Mouse (Mus musculus) hindbrain, embryonic 15.5 days (tissue): Measurements from ENCODE around the gene Olfr1440. TPM values are rescaled to one million over a fixed set of nuclear protein-coding genes. Genes with fewer than 3 reads are reported as not detected.

ENCODE experiments used
- ATAC-seq: fragments of 200-750 bp; cut with Nextera tagmentation; 2 replicates; pipeline ENCODE4 v1.8.0; 2017; ENCODE audit warnings: low read depth, moderate number of reproducible peaks, moderate TSS enrichment; ENCODE audit not compliant: low FRiP score
- H3K27ac ChIP-seq: fragments of 300-500 bp; sonication (generic); replicated peaks from 2 replicates; pipeline ENCODE4 v1.5.1; 2015; ENCODE audit warnings: mild to moderate bottlenecking, inconsistent platforms
- H3K27me3 ChIP-seq: fragments of 300-500 bp; sonication (generic); 2 replicates; pipeline ENCODE4 v1.6.1; 2015; ENCODE audit warnings: control low read depth, inconsistent platforms
- H3K36me3 ChIP-seq: fragments of 300-500 bp; sonication (generic); 2 replicates; pipeline ENCODE4 v1.6.1; 2015; ENCODE audit warnings: control low read depth, inconsistent platforms
- H3K4me1 ChIP-seq: fragments of 300-500 bp; sonication (generic); replicated peaks from 2 replicates; pipeline ENCODE4 v1.6.1; 2015; ENCODE audit warnings: control low read depth, inconsistent platforms
- H3K4me2 ChIP-seq: fragments of 300-500 bp; sonication (generic); 2 replicates; pipeline ENCODE4 v1.6.1; 2015; ENCODE audit warnings: moderate library complexity, mild to moderate bottlenecking, inconsistent platforms
- H3K4me3 ChIP-seq: fragments of 300-500 bp; sonication (generic); 2 replicates; pipeline ENCODE4 v1.5.1; 2015; ENCODE audit warnings: mild to moderate bottlenecking, inconsistent platforms
- H3K9ac ChIP-seq: fragments of 300-500 bp; sonication (generic); 2 replicates; pipeline ENCODE4 v1.6.1; 2015; ENCODE audit warnings: inconsistent platforms
- H3K9me3 ChIP-seq: fragments of 300-500 bp; sonication (generic); 2 replicates; pipeline ENCODE4 v1.6.1; 2016; ENCODE audit warnings: control low read depth, inconsistent platforms
- WGBS: fragments of 180-500 bp; shearing (Covaris S2); methylation state at CpG from one replicate; pipeline ENCODE4 v1.1.7; 2015; 5-methylcytosine and 5-hydroxymethylcytosine counted together
- polyA plus RNA-seq: library from polyadenylated mRNA; unstranded; fragments of >200 nt; fragmentation: Nextera tagmentation; extraction: Ambion mirVana; gene quantifications from 2 replicates; pipeline ENCODE4 v1.2.1, GENCODE M21; 2015

Gene Olfr1440
- polyA plus RNA-seq = not detected in 2 replicates

DNA sequence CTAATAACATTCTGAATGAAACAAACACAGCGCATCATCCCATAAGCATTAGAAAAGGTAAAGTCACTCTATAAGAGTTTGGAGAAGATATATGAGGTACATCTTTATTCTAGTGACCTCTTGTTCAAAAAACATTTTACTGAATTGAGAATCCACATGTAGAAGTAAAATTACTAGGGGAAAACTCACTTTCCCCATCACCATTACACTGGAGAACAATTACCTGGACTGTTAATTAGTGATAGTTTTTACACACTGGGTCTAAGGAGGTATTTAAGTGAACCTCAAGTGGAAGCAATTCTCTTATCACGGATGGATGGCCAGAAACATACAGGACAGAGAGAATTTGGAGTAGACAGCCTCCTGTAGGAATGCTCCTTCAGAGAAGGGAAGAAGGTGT, at the start of gene Olfr1440:
Gene Olfr1440 (plus strand): TSS at position 301 of the 400 bp plus-strand sequence.
- ATAC-seq = no peak
- Histone ChIP-seq H3K27ac (no peak within 1 kb of the TSS), H3K4me2 (no peak within 1 kb of the TSS), H3K27me3 (no peaks in the 10 kb centered on the region), H3K4me3 (no peak within 1 kb of the TSS), H3K9me3 (no peaks in the 10 kb centered on the region), H3K36me3 (no peaks in the 10 kb centered on the region), H3K9ac (no peak within 1 kb of the TSS), H3K4me1 (no peaks in the 10 kb centered on the region)
- 88% methylated on average over 2 of the region's 2 CpGs for WGBS

GRCm38 (mm10) chr19:12373004-12373403, 14.1 kb upstream of the Olfr1440 start:
- Histone ChIP-seq H3K9ac (no peak overlapping the region), H3K4me3 (no peak overlapping the region), H3K4me1 (no peaks in the 10 kb centered on the region), H3K27me3 (no peaks in the 10 kb centered on the region), H3K9me3 (no peaks in the 10 kb centered on the region), H3K27ac (no peak overlapping the region), H3K4me2 (no peak overlapping the region), H3K36me3 (no peaks in the 10 kb centered on the region)
- ATAC-seq = no peak
- WGBS = 85% methylated on average over 3 of the region's 3 CpGs

DNA sequence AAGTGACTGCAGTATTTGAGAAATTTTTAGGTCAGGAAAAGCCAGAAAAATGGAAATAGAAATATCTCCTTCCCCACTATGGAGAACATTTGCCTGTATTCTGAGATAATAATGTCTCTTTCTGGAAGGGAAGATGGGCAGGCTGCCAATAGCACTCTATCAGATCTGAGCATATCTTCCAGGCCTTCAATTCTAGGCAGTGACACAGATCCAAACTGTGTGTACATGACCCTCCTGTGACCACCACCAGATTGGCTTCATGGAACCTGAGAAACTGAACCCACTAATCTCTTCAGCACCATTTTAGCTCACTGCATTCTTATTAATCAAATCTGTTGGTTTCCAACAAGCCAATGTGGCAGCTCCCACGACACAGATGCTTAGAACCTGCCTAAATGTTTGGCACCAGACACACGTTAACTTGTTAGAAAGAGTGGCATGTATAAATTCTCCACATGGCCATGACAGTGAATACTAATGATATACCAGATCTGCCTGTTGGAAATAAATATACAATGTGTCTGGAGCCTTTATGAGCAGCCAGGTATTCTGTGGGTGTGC, 12.5 kb upstream of the Olfr1440 start:
- Histone ChIP-seq H3K4me2 (no peak overlapping the region), H3K9ac (no peak overlapping the region), H3K27me3 (no peaks in the 10 kb centered on the region), H3K27ac (no peak overlapping the region), H3K36me3 (no peaks in the 10 kb centered on the region), H3K9me3 (no peaks in the 10 kb centered on the region), H3K4me3 (no peak overlapping the region), H3K4me1 (no peaks in the 10 kb centered on the region)
- WGBS = 73% methylated on average over 2 of the region's 2 CpGs
- no peak for ATAC-seq

DNA sequence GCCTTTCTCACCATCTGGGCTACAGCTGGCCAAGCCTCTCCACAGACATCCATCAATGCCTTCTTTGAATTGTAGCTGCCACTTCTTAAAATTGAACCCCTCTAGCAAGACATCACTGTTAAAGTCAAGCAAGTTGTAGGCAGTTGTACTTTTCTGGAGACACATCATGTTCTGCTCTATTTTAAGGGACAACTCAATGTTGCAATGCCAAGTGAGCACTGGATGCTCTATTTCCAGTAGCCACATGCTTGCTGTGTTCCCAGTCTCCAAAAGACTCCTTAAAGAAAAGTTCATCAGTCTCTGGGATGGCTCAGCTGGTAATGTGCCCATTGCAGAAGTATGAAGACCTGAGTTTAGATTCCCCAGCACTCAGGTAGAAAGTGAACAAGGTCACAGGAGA, 26.7 kb downstream of the Olfr1440 start:
- H3K27me3 ChIP-seq = no peaks in the 10 kb centered on the region
- H3K4me2 ChIP-seq = no peak overlapping the region
- no peak overlapping the region for H3K9ac ChIP-seq
- no peak overlapping the region for H3K4me3 ChIP-seq
- ATAC-seq = no peak
- H3K4me1 ChIP-seq = no peaks in the 10 kb centered on the region
- no peak overlapping the region for H3K27ac ChIP-seq
- no peaks in the 10 kb centered on the region for H3K36me3 ChIP-seq
- H3K9me3 ChIP-seq = no peaks in the 10 kb centered on the region

GRCm38 (mm10) chr19:12417361-12417760, 30.3 kb downstream of the Olfr1440 start, which contains the start of gene Olfr1441:
Gene Olfr1441, plus strand, starts transcription at chr19:12417433.
- Histone ChIP-seq H3K4me2 (no peak within 1 kb of the TSS), H3K9me3 (no peaks in the 10 kb centered on the region), H3K4me3 (no peak within 1 kb of the TSS), H3K36me3 (no peaks in the 10 kb centered on the region), H3K9ac (no peak within 1 kb of the TSS), H3K27ac (no peak within 1 kb of the TSS), H3K27me3 (no peaks in the 10 kb centered on the region), H3K4me1 (no peaks in the 10 kb centered on the region)
- no peak for ATAC-seq

- H3K27me3 ChIP-seq = no peaks in the 10 kb centered on the region
- H3K36me3 ChIP-seq = no peaks in the 10 kb centered on the region
- WGBS = 83% methylated on average over 3 of the region's 3 CpGs
- H3K9me3 ChIP-seq = no peaks in the 10 kb centered on the region
- no peak for ATAC-seq
- H3K4me2 ChIP-seq = no peak overlapping the region
- H3K4me1 ChIP-seq = no peaks in the 10 kb centered on the region
- no peak overlapping the region for H3K27ac ChIP-seq
- H3K9ac ChIP-seq = no peak overlapping the region
- H3K4me3 ChIP-seq = no peak overlapping the region
These were observed 31.2 kb downstream of the Olfr1440 start for GRCm38 (mm10) chr19:12418312-12418711.

GRCm38 (mm10) chr19:12420555-12420954, 33.5 kb downstream of the Olfr1440 start:
- no peaks in the 10 kb centered on the region for H3K9me3 ChIP-seq
- H3K36me3 ChIP-seq = no peaks in the 10 kb centered on the region
- H3K27ac ChIP-seq = no peak overlapping the region
- H3K4me2 ChIP-seq = no peak overlapping the region
- H3K27me3 ChIP-seq = no peaks in the 10 kb centered on the region
- ATAC-seq = no peak
- no peak overlapping the region for H3K4me3 ChIP-seq
- WGBS = 75% methylated on average over 6 of the region's 6 CpGs
- no peak overlapping the region for H3K9ac ChIP-seq
- no peaks in the 10 kb centered on the region for H3K4me1 ChIP-seq

DNA sequence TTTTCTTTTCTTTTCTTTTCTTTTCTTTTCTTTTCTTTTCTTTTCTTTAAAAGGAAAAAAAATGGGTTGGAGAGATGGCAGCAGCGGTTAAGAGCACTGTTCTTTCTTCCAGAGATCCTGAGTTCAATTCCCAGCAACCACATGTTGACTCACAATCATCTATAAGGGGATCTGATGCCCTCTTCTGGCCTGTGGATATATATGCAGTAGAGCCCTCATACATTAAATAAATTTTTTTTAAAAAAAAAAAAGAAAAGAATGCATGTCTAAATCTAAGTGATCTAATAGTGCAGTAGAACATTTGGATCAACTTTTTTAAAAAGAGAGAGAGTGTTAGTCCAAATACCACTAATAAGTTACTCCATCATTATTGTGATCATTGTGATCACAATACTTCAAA, 34.6 kb downstream of the Olfr1440 start:
- 78% methylated on average over 1 of the region's 1 CpGs for WGBS
- Histone ChIP-seq H3K4me1 (no peaks in the 10 kb centered on the region), H3K9ac (no peak overlapping the region)

GRCm38 (mm10) chr19:12427101-12427500, 40.0 kb downstream of the Olfr1440 start:
- Histone ChIP-seq H3K27me3 (no peaks in the 10 kb centered on the region), H3K9ac (no peak overlapping the region), H3K9me3 (no peaks in the 10 kb centered on the region), H3K27ac (no peak overlapping the region), H3K4me1 (no peaks in the 10 kb centered on the region), H3K4me2 (no peak overlapping the region), H3K36me3 (no peaks in the 10 kb centered on the region), H3K4me3 (no peak overlapping the region)
- no peak for ATAC-seq
- WGBS = 95% methylated on average over 5 of the region's 5 CpGs

More for the DNA sequence above, 34.6 kb downstream of the Olfr1440 start:
- H3K4me2 ChIP-seq = no peak overlapping the region
- no peak overlapping the region for H3K4me3 ChIP-seq
- H3K36me3 ChIP-seq = no peaks in the 10 kb centered on the region
- H3K27me3 ChIP-seq = no peaks in the 10 kb centered on the region
- no peak overlapping the region for H3K27ac ChIP-seq
- ATAC-seq = no peak
- H3K9me3 ChIP-seq = no peaks in the 10 kb centered on the region

GRCm38 (mm10) chr19:12427605-12428004, 40.5 kb downstream of the Olfr1440 start, which contains the start of gene Pfpl:
Gene Pfpl, plus strand, starts transcription at chr19:12427905.
- no peak for ATAC-seq
- Histone ChIP-seq H3K27me3 (no peaks in the 10 kb centered on the region), H3K4me1 (no peaks in the 10 kb centered on the region), H3K27ac (no peak within 1 kb of the TSS), H3K9ac (no peak within 1 kb of the TSS), H3K4me3 (no peak within 1 kb of the TSS), H3K4me2 (no peak within 1 kb of the TSS), H3K36me3 (no peaks in the 10 kb centered on the region), H3K9me3 (no peaks in the 10 kb centered on the region)
- 96% methylated on average over 6 of the region's 6 CpGs for WGBS

DNA sequence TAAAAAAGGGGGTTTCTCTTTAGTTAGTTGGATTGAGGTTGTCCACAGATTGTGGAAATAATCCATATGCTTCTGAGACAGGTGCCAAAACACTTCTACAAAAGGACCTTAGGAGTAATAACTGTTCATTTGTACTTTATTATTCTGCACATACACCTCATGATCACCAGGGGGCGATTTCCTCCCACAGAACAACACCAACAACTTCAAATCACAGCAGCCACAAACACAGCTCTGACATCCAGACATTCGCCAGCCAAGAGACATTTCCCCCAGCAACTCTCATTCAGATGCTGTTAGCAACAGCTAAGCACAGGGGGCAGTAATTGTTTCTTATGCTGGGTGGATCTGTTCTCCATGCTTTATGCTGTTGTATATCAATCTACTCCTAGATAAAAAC, 46.0 kb downstream of the Olfr1440 start:
- ATAC-seq = 0 out of 2 replicates have a peak, but pooled peaks have one; percentile 75
- no peaks in the 10 kb centered on the region for H3K9me3 ChIP-seq
- H3K27ac ChIP-seq = no peak overlapping the region
- H3K4me3 ChIP-seq = no peak overlapping the region
- no peak overlapping the region for H3K9ac ChIP-seq
- H3K4me2 ChIP-seq = no peak overlapping the region
- H3K36me3 ChIP-seq = no peaks in the 10 kb centered on the region
- 1% methylated on average over 2 of the region's 2 CpGs for WGBS
- H3K4me1 ChIP-seq = no peaks in the 10 kb centered on the region
- H3K27me3 ChIP-seq = no peaks in the 10 kb centered on the region

GRCm38 (mm10) chr19:12435011-12435416, 47.9 kb downstream of the Olfr1440 start:
- no peak overlapping the region for H3K4me2 ChIP-seq
- no peaks in the 10 kb centered on the region for H3K9me3 ChIP-seq
- no peaks in the 10 kb centered on the region for H3K36me3 ChIP-seq
- H3K4me3 ChIP-seq = no peak overlapping the region
- no peak overlapping the region for H3K9ac ChIP-seq
- ATAC-seq = no peak
- 86% methylated on average over 4 of the region's 4 CpGs for WGBS
- H3K4me1 ChIP-seq = no peaks in the 10 kb centered on the region
- H3K27me3 ChIP-seq = no peaks in the 10 kb centered on the region
- H3K27ac ChIP-seq = no peak overlapping the region
